Mouse (Mus musculus) urinary bladder, postnatal 0 days (tissue): Measurements from ENCODE around the gene Fbxw7. TPM values are rescaled to one million over a fixed set of nuclear protein-coding genes. Genes with fewer than 3 reads are reported as not detected.

Source experiments
- polyA plus RNA-seq: library from polyadenylated mRNA; unstranded; fragments of >200 nt; fragmentation: Nextera tagmentation; extraction: Ambion mirVana; gene quantifications from 2 replicates; pipeline ENCODE4 v1.2.1, GENCODE M21; 2015

Fbxw7 gene
- 5.7 and 6.4 TPM in 2 replicates for polyA plus RNA-seq

GRCm38 (mm10) chr3:84814762-84815381 is at the start of gene Fbxw7:
Gene Fbxw7 (plus strand): TSS chr3:84815268.

Other genes starting within 250 kb of the Fbxw7 start
- gene Arfip1, start 232.6 kb upstream of the Fbxw7 start, polyA plus RNA-seq = 59.6 and 71.0 TPM in 2 replicates
- gene Tigd4, start 221.7 kb upstream of the Fbxw7 start, polyA plus RNA-seq = 0.19 and 0.24 TPM in 2 replicates
- gene Tmem154, start 149.1 kb upstream of the Fbxw7 start, polyA plus RNA-seq = 4.3 and 5.5 TPM in 2 replicates